Mouse (Mus musculus): ENCODE results near the gene Spen.

DNA sequence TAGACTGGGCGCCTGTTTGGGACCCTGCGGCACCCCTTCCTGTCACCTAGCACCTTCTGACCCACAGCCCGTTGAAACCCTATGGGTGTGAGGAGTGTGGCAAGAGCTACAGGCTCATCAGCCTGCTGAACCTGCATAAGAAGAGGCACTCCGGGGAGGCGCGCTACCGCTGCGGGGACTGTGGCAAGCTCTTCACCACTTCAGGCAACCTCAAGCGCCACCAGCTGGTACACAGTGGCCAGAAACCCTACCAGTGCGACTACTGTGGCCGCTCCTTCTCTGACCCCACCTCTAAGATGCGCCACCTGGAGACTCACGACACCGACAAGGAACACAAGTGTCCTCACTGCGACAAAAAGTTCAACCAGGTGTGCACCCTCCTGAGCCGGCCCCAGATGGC lies 73.7 kb downstream of the Spen start:
- TF ChIP-seq POLR2A (IDR thresholded peaks at IDR 0.05; ENCODE audit: borderline replicate concordance, low read depth, low read length), result no peak
- no peak for TF ChIP-seq CTCF (IDR thresholded peaks at IDR 0.05; ENCODE audit: low read depth, low read length)
